Mouse (Mus musculus) left cerebral cortex, adult 2 months (tissue): ENCODE measurements around the gene Gm2a. TPM values are rescaled to one million over a fixed set of nuclear protein-coding genes. Genes with fewer than 3 reads are reported as not detected.

Source experiments
- DNase-seq, 2 experiments: peaks; one replicate each; pipeline ENCODE4 v3.0.0; 2021 to 2022; ENCODE audit warnings: low spot score in 2 of 2, mixed read lengths in 1 of 2; ENCODE audit errors: extremely low spot score in 1 of 2
- H3K27ac ChIP-seq: fragments of 200-600 bp; 2 replicates; pipeline ENCODE4 v1.8.1; 2022
- H3K4me3 ChIP-seq: fragments of 200-600 bp; 2 replicates; pipeline ENCODE4 v1.8.1; 2022
- CTCF ChIP-seq: fragments of 200-600 bp; IDR thresholded peaks from 2 replicates; pipeline ENCODE4 v1.8.1; 2022; ENCODE audit warnings: antibody characterized with exemption, mild to moderate bottlenecking, moderate library complexity
- intact Hi-C: fragments of 180-260 bp; cut with DNase I; formaldehyde crosslinking; loops from one replicate; pipeline ENCODE4 v1.15.1; 2025
- total RNA-seq, 2 experiments: library from RNA; stranded (reverse); gene quantifications; 2 replicates each; pipeline ENCODE4 v1.2.3; 2021

Gm2a gene
- total RNA-seq, 2 experiments from 2014 or later = 30.6 to 30.7 TPM

- intact Hi-C loops = no loop called here
- TF ChIP-seq CTCF = no peak
Observed at GRCm38 (mm10) chr11:55134871-55135270, 37.0 kb downstream of the Gm2a start.

GRCm38 (mm10) chr11:55136770-55137547 lies 39.0 kb downstream of the Gm2a start:
- Histone ChIP-seq H3K27ac (no peak overlapping the region), H3K4me3 (no peak overlapping the region)
- no peak for TF ChIP-seq CTCF
- no peak for DNase-seq
- intact Hi-C loops = no loop called here

More at GRCm38 (mm10) chr11:55134871-55135270, 37.0 kb downstream of the Gm2a start:
- H3K27ac ChIP-seq = no peak overlapping the region
- no peak for DNase-seq
- H3K4me3 ChIP-seq = no peak overlapping the region

GRCm38 (mm10) chr11:55137646-55138045 lies 39.7 kb downstream of the Gm2a start:
- H3K27ac ChIP-seq = no peak overlapping the region
- intact Hi-C loops = no loop called here
- no peak overlapping the region for H3K4me3 ChIP-seq
- DNase-seq = no peak
- TF ChIP-seq CTCF = no peak

- no peak for DNase-seq
- Histone ChIP-seq H3K4me3 (no peak overlapping the region), H3K27ac (no peak overlapping the region)
- intact Hi-C loops = no loop called here
- no peak for TF ChIP-seq CTCF
Observed at GRCm38 (mm10) chr11:55141502-55141901, 43.6 kb downstream of the Gm2a start.

- Histone ChIP-seq H3K27ac (no peak overlapping the region), H3K4me3 (no peak overlapping the region)
- intact Hi-C loops = no loop called here
- no peak for DNase-seq
- no peak for TF ChIP-seq CTCF
Observed at GRCm38 (mm10) chr11:55144011-55144410, 46.1 kb downstream of the Gm2a start.

GRCm38 (mm10) chr11:55146855-55147254 lies 48.9 kb downstream of the Gm2a start:
- H3K4me3 ChIP-seq = no peak overlapping the region
- no peak for DNase-seq
- intact Hi-C loops = no loop called here
- no peak overlapping the region for H3K27ac ChIP-seq
- TF ChIP-seq CTCF = no peak

GRCm38 (mm10) chr11:55147423-55147822 lies 49.5 kb downstream of the Gm2a start:
- TF ChIP-seq CTCF = no peak
- intact Hi-C loops = no loop called here
- DNase-seq = no peak
- Histone ChIP-seq H3K4me3 (no peak overlapping the region), H3K27ac (no peak overlapping the region)

GRCm38 (mm10) chr11:55148461-55148860 lies 50.5 kb downstream of the Gm2a start:
- intact Hi-C loops = no loop called here
- DNase-seq = no peak
- TF ChIP-seq CTCF = no peak
- H3K27ac ChIP-seq = no peak overlapping the region
- no peak overlapping the region for H3K4me3 ChIP-seq

GRCm38 (mm10) chr11:55151608-55152007 lies 53.7 kb downstream of the Gm2a start, which contains the start of gene Slc36a3:
Slc36a3 (minus strand) TSS chr11:55151708.
- H3K27ac ChIP-seq = no peak within 1 kb of the TSS
- no peak within 1 kb of the TSS for H3K4me3 ChIP-seq
- no peak for TF ChIP-seq CTCF
- intact Hi-C loops = no loop called here
- no peak for DNase-seq

- H3K27ac ChIP-seq = no peak overlapping the region
- no peak overlapping the region for H3K4me3 ChIP-seq
- no peak for DNase-seq
- intact Hi-C loops = loop anchor here (5.0 kb wide), 1 partner anchor 67 kb away; no protein-coding TSS in a partner anchor
- no peak for TF ChIP-seq CTCF
Observed at GRCm38 (mm10) chr11:55154398-55155069, 56.6 kb downstream of the Gm2a start.

GRCm38 (mm10) chr11:55155070-55155421 lies 57.1 kb downstream of the Gm2a start:
- H3K27ac ChIP-seq = no peak overlapping the region
- no peak for DNase-seq
- H3K4me3 ChIP-seq = no peak overlapping the region
- no peak for TF ChIP-seq CTCF
- intact Hi-C loops = loop anchor here (5.0 kb wide), 1 partner anchor 68 kb away; no protein-coding TSS in a partner anchor

- peak; percentile 66 to 83 for DNase-seq
- intact Hi-C loops = loop anchor here (1.0 to 5.0 kb wide), 3 partner anchors 72 to 161 kb away; no protein-coding TSS in a partner anchor
- H3K27ac ChIP-seq = no peak overlapping the region
- no peak overlapping the region for H3K4me3 ChIP-seq
- peak; percentile 88 for TF ChIP-seq CTCF
Observed at GRCm38 (mm10) chr11:55158785-55159359, 61.0 kb downstream of the Gm2a start.

Other genes with a start within 250 kb of the Gm2a start
- 10 to 100 TPM; 25.8 to 27.2 TPM for gene Lyrm7, start 237.2 kb upstream of the Gm2a start, total RNA-seq
- 100 to 1,000 TPM; 234 to 245 TPM for gene Hint1, start 231.7 kb upstream of the Gm2a start, total RNA-seq
- 10 to 100 TPM in 1 of 2 experiments, 1 to 10 TPM in 1; 6.2 to 10.2 TPM for gene Gpx3, start 195.7 kb upstream of the Gm2a start, total RNA-seq
- 10 to 100 TPM; 38.3 to 38.4 TPM for gene Tnip1, start 135.2 kb upstream of the Gm2a start, total RNA-seq
- 10 to 100 TPM; 85.5 to 86.7 TPM for gene Anxa6, start 64.7 kb upstream of the Gm2a start, total RNA-seq
- under 1 TPM in 1 of 2 experiments, not detected in 1; 0.32 TPM for gene Ccdc69, start 20.0 kb upstream of the Gm2a start, total RNA-seq
- not detected for gene Slc36a3, start 53.6 kb downstream of the Gm2a start, total RNA-seq
- under 1 TPM in 1 of 2 experiments, not detected in 1; 0.32 TPM for gene Slc36a2, start 87.0 kb downstream of the Gm2a start, total RNA-seq
- gene Slc36a1, start 106.2 kb downstream of the Gm2a start, total RNA-seq = 10 to 100 TPM; 74.0 to 79.1 TPM
- under 1 TPM; 0.26 to 0.29 TPM for gene Fat2, start 238.4 kb downstream of the Gm2a start, total RNA-seq